Mouse (Mus musculus): Measurements from ENCODE around the gene Pde10a. TPM values are rescaled to one million over a fixed set of nuclear protein-coding genes. Genes with fewer than 3 reads are reported as not detected.

The Pde10a gene
- polyA plus RNA-seq, 1 experiment from 2014 or later, result 7.2 TPM

DNA sequence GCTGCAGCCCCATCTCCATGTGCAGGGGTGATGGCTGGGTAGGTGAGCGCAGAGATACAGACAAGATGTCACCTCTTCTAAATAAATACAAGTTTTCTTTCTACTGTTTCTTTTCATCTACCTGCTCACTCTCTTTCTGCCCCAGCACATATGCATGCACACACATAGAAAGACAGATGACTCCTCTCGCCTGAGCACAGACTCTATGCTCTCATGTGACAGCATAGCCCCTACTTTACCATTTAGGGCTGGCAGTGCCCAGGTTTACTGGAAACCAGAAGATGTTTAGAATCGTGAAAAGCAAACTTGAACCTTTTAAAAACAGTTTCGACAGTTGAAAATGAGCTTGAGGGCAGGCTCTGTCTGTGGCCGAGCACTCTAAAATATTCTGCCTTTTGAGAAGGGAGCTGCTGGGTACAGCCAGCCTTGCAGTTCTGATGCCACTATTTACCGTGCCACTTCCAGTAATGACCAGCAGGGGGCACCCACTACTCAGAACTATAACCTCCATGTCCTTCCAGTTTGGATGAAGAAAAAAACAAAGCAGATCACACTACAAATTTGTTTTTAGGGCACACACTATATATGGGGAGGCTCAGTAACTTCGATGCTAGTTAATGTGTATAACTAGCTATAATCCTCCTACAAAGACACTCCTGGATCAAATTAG is 88.8 kb downstream of the Pde10a start:
- DNase-seq (ENCODE audit: low spot score), result peak; percentile 83
- WGBS, result 40% methylated on average over 7 of the region's 7 CpGs

DNA sequence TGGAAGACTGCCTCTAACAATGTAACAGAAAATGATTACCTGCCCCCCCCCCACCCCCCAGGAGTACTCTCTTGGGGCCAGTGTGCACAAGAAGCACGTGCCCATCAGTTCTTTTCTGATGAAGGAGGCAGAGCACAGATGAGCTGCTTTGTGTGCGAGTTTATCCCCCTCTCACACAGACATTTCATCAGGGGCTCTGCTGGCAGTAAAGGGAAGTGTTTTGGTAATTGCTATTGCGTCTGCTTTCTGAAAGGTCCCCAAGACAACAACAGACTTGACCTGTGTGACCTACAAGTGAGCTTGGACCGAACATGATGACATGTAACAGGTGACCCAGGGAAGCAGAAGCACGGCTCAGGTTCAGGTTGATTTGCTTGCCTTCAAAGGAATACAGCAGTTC is 95.2 kb downstream of the Pde10a start:
- DNase-seq (ENCODE audit: low spot score), result no peak

More for the DNA sequence above, 88.8 kb downstream of the Pde10a start:
- H3K27me3 ChIP-seq (ENCODE audit: insufficient read depth, poor library complexity, severe bottlenecking), result no peaks in the 10 kb centered on the region
- no peaks in the 10 kb centered on the region for H3K36me3 ChIP-seq
- H3K27ac ChIP-seq, result no peak overlapping the region
- no peak overlapping the region for H3K4me3 ChIP-seq
- H3K4me1 ChIP-seq (replicated peaks), result no peaks in the 10 kb centered on the region
- no peaks in the 10 kb centered on the region for H3K9me3 ChIP-seq

DNA sequence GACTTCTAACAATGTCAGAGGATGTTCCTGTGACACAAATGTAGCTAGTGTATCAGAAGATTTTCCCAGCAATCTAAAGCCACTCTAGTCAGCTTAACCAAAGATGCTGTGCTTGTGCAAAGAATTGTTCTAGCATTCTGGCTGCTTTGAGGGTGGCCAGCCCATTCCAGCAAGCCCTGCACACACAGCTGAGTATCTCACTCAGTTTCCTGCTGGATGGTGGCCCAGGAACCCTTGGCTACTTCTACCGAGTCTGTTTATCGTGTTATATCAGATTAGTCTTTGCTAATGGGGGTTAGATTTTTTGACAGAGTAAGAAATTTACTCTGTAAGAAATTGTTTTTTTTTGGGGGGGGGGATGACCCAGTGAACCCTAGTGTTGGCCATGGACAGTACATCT is 95.9 kb downstream of the Pde10a start:
- H3K4me3 ChIP-seq, result no peak overlapping the region
- no peak overlapping the region for H3K27ac ChIP-seq
- H3K36me3 ChIP-seq, result no peaks in the 10 kb centered on the region
- H3K27me3 ChIP-seq (ENCODE audit: insufficient read depth, poor library complexity, severe bottlenecking), result no peaks in the 10 kb centered on the region
- DNase-seq (ENCODE audit: low spot score), result no peak
- H3K9me3 ChIP-seq, result no peaks in the 10 kb centered on the region
- H3K4me1 ChIP-seq (replicated peaks), result peaks cover 18% of the 10 kb centered on the region
- WGBS, result 82% methylated on average over 2 of the region's 2 CpGs

More for the DNA sequence above, 95.2 kb downstream of the Pde10a start:
- 50% methylated on average over 5 of the region's 5 CpGs for WGBS
- Histone ChIP-seq H3K4me3 (no peak overlapping the region), H3K9me3 (no peaks in the 10 kb centered on the region), H3K27me3 (ENCODE audit: insufficient read depth, poor library complexity, severe bottlenecking) (no peaks in the 10 kb centered on the region), H3K4me1 (replicated peaks) (peaks cover 18% of the 10 kb centered on the region), H3K27ac (no peak overlapping the region), H3K36me3 (no peaks in the 10 kb centered on the region)

DNA sequence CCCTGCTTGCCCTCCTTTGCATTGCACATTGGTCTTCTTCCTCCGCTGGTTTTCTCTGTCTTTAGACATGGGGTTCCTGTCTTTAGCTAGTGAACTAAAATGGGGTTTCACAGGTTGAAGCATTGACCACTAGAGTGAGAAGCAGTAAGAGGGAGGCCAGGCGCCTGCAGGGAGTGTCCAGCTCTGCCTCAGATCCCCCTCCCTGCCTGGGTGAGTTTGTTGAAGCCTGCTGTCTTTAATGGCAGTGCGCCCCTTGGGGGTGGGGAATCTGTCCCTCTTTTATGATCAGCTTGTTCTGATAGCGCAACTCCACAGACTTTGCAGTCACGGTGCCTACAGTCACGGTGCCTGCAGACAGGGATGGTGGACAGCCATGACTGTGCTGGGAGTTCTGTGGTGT is 96.7 kb downstream of the Pde10a start:
- H3K27ac ChIP-seq, result peak overlapping the region; percentile 57; the same call in 1 of the 2 replicates
- H3K9me3 ChIP-seq, result no peaks in the 10 kb centered on the region
- DNase-seq (ENCODE audit: low spot score), result no peak
- H3K36me3 ChIP-seq, result no peaks in the 10 kb centered on the region
- WGBS, result 55% methylated on average over 6 of the region's 6 CpGs
- H3K4me3 ChIP-seq, result no peak overlapping the region
- peaks cover 18% of the 10 kb centered on the region for H3K4me1 ChIP-seq (replicated peaks)
- no peaks in the 10 kb centered on the region for H3K27me3 ChIP-seq (ENCODE audit: insufficient read depth, poor library complexity, severe bottlenecking)

DNA sequence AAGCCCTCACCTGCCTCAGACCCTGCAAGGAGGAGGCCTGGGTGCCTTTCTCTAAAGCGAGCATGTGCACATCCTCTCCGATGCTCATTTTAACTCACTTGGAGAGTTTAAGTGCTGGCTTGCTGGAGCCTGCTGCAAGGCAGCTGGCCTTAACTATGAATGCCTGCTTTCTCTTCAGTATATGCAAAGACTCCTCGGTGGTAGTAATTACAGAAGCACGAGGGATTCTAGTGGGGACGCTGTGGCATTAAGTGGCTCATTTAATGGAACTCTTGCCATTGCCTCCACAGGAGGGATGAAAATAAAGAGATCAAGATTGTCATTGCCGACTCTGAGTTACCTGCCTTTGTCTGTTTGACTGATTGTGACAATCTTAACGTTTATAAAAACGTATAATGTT is 101.2 kb downstream of the Pde10a start:
- Histone ChIP-seq H3K4me1 (replicated peaks) (peaks cover 14% of the 10 kb centered on the region), H3K36me3 (no peaks in the 10 kb centered on the region), H3K9me3 (no peaks in the 10 kb centered on the region), H3K4me3 (no peak overlapping the region), H3K27me3 (ENCODE audit: insufficient read depth, poor library complexity, severe bottlenecking) (peaks cover 9% of the 10 kb centered on the region; the same call in 1 of the 2 replicates), H3K27ac (no peak overlapping the region)
- DNase-seq (ENCODE audit: low spot score), result no peak
- WGBS, result 76% methylated on average over 8 of the region's 8 CpGs

DNA sequence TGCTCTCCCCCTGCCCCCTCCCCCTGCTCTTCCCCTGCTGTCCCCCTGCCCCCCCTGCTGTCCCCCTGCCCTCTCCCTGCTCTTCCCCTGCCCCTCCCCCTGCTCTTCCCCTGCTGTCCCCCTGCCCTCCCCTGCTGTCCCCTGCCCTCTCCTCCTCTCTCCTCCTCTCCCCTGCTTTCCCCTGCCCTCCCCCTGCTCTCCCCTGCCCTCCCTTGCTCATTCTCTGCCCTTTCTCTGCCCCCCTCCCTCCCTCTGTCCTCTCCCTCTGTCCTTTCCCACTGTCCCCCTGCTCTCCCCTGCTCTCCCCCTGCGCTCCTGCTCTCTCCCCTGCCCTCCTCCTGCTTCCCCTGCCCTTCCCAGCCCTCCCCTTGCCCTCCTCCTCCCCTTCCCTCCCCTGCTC is 106.5 kb downstream of the Pde10a start:
- Histone ChIP-seq H3K27me3 (ENCODE audit: insufficient read depth, poor library complexity, severe bottlenecking) (peaks cover 11% of the 10 kb centered on the region), H3K27ac (no peak overlapping the region), H3K36me3 (no peaks in the 10 kb centered on the region), H3K9me3 (no peaks in the 10 kb centered on the region), H3K4me3 (no peak overlapping the region), H3K4me1 (replicated peaks) (peaks cover 31% of the 10 kb centered on the region)
- no peak for DNase-seq (ENCODE audit: low spot score)
- WGBS, result 58% methylated on average over 1 of the region's 1 CpGs

DNA sequence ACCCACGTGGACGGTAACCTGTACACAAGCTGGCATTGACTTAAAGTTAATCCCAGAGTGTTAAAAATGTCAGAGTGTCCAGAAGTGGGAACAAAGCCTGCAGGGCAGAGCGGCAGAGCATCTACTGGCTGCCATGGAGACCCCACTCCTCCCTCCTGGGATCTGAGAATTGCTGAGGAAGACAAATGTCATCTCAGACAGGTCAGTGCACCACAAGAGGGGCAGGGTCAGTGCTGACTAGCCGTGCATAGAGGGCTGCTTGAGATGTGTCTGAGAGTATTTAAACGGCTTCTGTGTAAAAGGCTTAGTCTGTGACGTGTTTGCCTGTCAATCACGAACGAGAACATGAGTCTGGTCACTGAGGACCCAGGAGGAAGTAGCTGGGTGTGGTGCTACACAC is 108.4 kb downstream of the Pde10a start:
- H3K27ac ChIP-seq, result peak overlapping the region; percentile 26; the same call in 1 of the 2 replicates
- WGBS, result 36% methylated on average over 8 of the region's 8 CpGs
- no peaks in the 10 kb centered on the region for H3K36me3 ChIP-seq
- DNase-seq (ENCODE audit: low spot score), result peak; percentile 53
- H3K27me3 ChIP-seq (ENCODE audit: insufficient read depth, poor library complexity, severe bottlenecking), result peaks cover 11% of the 10 kb centered on the region
- no peak overlapping the region for H3K4me3 ChIP-seq
- H3K9me3 ChIP-seq, result no peaks in the 10 kb centered on the region
- peaks cover 34% of the 10 kb centered on the region for H3K4me1 ChIP-seq (replicated peaks)

DNA sequence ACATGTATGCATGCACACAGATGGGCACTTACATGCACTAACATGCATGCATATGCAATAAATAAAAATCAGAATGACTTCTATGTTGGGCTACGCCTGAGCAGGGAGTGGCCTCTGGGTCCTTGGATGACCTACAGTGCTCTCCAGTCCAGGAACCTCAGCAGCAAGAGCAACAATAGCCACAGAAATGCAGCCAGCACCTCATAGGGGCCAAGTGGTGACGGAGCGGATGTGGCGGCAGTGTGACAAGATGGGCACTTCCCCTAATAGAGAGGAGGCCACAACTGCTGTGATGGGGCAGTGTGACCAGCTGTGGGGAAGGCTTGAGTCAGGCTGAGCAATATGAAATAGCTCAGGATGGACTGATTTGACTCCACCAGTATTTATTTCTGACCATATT is 109.3 kb downstream of the Pde10a start:
- H3K9me3 ChIP-seq, result no peaks in the 10 kb centered on the region

DNA sequence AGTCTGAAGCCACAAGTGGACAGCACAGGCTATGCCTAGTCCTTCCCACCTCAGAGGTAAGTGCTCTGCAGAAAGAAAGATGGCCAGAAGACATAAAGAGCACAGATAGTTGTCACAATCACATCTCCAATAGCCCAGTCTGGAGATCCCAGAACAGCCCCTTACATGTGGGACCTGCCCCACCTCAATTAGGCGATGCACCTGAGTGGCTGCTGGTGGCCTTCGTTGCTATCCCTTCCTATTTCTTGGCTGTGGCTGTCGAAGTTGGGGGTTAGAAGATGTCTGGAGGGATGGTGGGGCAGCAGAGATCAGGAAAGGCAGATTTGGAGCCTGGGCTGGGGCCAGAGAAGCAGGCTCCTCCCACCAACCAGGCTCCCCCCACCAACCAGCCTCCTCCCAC is 111.1 kb downstream of the Pde10a start:
- 67% methylated on average over 3 of the region's 3 CpGs for WGBS
- H3K4me3 ChIP-seq, result no peak overlapping the region
- peaks cover 33% of the 10 kb centered on the region for H3K4me1 ChIP-seq (replicated peaks)
- no peaks in the 10 kb centered on the region for H3K36me3 ChIP-seq
- H3K27ac ChIP-seq, result no peak overlapping the region
- no peaks in the 10 kb centered on the region for H3K9me3 ChIP-seq
- peaks cover 4% of the 10 kb centered on the region; the same call in 1 of the 2 replicates for H3K27me3 ChIP-seq (ENCODE audit: insufficient read depth, poor library complexity, severe bottlenecking)
- DNase-seq (ENCODE audit: low spot score), result no peak

More for the DNA sequence above, 109.3 kb downstream of the Pde10a start:
- Histone ChIP-seq H3K36me3 (no peaks in the 10 kb centered on the region), H3K27ac (no peak overlapping the region), H3K4me1 (replicated peaks) (peaks cover 34% of the 10 kb centered on the region), H3K4me3 (no peak overlapping the region), H3K27me3 (ENCODE audit: insufficient read depth, poor library complexity, severe bottlenecking) (peaks cover 11% of the 10 kb centered on the region)
- WGBS, result 88% methylated on average over 4 of the region's 4 CpGs
- DNase-seq (ENCODE audit: low spot score), result no peak

DNA sequence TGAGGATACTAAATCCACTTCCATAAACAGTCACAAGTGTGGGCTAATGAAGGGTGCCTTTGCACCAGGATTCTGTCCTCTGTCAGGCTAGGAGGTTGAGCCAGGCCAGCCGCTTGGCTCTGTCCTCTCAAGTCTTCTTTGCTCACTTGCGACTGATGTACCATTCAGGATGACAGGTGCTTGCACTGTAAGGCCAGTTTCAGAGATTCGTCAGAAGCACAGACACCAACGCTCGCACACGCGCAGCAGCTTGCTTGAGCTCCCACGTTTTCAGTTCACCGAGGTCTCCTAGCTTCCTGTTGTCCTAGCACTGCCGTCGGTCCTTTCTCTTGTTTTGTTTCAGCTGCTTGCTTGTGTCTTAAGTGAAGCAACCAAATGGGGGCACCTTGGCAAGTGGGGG is 111.5 kb downstream of the Pde10a start:
- no peaks in the 10 kb centered on the region; the same call in 1 of the 2 replicates for H3K27me3 ChIP-seq (ENCODE audit: insufficient read depth, poor library complexity, severe bottlenecking)
- H3K9me3 ChIP-seq, result no peaks in the 10 kb centered on the region
- H3K36me3 ChIP-seq, result no peaks in the 10 kb centered on the region
- 84% methylated on average over 11 of the region's 11 CpGs for WGBS
- DNase-seq (ENCODE audit: low spot score), result no peak
- no peak overlapping the region for H3K4me3 ChIP-seq
- peaks cover 28% of the 10 kb centered on the region for H3K4me1 ChIP-seq (replicated peaks)
- H3K27ac ChIP-seq, result no peak overlapping the region

DNA sequence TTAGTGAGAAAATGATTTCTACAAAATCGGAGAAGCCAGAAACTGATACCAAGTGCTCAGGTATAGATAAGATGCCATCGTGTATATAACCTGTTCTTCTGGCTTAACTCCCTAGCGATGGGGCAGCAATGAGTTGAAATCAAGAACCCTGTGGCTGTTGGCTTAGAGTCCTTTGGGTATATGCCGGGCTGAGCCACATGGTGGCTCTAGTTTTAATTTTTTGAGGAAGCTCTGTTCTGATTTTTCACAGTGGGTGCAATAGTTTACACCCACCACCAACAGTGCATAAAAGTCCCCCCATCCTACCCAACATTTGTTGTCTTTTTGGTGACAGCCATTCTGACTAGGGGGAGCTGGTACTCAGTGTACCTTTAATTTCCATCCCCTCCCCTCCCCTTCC is 112.0 kb downstream of the Pde10a start:
- Histone ChIP-seq H3K36me3 (no peaks in the 10 kb centered on the region), H3K9me3 (no peaks in the 10 kb centered on the region), H3K4me3 (no peak overlapping the region), H3K27me3 (ENCODE audit: insufficient read depth, poor library complexity, severe bottlenecking) (no peaks in the 10 kb centered on the region; the same call in 1 of the 2 replicates), H3K4me1 (replicated peaks) (peaks cover 23% of the 10 kb centered on the region), H3K27ac (no peak overlapping the region)
- 72% methylated on average over 4 of the region's 4 CpGs for WGBS
- no peak for DNase-seq (ENCODE audit: low spot score)

DNA sequence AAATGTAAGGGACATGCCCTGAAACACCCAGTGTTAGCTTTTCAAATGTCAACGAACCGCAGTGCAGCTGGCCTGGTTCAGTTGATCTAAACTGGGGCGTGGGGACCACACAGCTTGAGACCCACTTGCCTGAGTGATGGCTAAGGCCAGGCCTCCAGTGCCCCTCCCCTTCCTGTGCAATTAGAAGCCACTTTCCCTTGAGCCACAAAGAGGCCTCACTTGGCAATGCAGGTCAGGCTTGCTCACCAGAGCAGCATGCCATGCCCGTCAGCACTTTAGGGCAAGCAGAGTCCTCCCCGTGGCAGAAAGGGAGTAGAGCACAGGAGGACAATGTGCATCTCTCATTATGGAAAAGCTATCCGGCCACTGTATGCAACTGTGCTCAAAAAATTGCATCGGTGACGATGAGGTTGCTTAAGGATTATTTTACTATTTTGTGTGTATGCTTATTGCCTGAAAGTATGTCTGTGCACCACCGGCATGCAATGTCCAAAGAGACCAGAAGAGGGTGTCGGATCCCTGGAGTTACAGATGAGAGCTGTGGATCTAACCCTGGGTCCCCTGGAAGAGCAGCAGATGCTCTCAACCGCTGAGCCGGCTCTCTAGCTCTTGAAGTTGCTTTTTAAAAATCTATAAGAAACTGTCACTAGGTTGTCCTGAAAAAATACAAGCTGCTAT is 114.7 kb downstream of the Pde10a start:
- Histone ChIP-seq H3K36me3 (no peaks in the 10 kb centered on the region), H3K4me3 (no peak overlapping the region), H3K9me3 (no peaks in the 10 kb centered on the region), H3K4me1 (replicated peaks) (peaks cover 3% of the 10 kb centered on the region), H3K27ac (no peak overlapping the region), H3K27me3 (ENCODE audit: insufficient read depth, poor library complexity, severe bottlenecking) (peaks cover 2% of the 10 kb centered on the region; the same call in 1 of the 2 replicates)
- DNase-seq (ENCODE audit: low spot score), result no peak
- 81% methylated on average over 12 of the region's 12 CpGs for WGBS

DNA sequence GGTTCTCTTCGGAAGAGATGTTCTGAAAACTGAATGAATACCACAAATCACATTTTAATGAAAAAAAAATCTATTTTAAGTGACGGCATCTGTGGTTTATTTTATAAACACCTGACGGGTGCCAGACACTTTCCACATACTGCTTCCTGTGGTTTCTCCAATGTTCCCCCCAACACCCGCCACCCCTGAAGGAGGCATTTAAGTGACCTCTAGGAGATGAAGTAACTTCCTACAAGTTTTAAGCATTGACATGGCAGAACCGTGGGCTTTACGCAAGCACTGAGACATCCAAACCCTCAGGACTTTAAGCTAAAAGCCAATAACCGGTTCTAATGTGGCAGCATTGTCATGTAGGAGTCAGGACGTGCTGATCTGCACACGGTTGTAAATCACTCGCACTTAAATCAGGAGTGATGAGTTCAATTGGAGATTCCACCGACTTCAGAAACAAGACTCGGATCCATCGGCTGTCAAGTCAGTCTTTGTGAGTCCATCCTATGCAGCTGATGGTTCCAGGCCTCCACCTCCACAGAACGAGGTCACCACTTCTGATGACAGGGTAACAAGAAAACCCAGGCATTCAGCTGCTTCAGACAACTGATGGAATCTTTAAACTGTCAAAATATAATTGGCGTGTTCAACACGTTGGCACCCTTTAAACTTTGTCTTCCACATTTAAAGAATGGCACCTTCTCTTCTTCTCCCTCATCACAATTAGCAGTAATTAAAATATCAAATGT is 115.7 kb downstream of the Pde10a start:
- no peak overlapping the region for H3K4me3 ChIP-seq
- DNase-seq (ENCODE audit: low spot score), result no peak
- H3K4me1 ChIP-seq (replicated peaks), result peaks cover 3% of the 10 kb centered on the region
- no peak overlapping the region for H3K27ac ChIP-seq
- no peaks in the 10 kb centered on the region for H3K9me3 ChIP-seq
- WGBS, result 88% methylated on average over 16 of the region's 16 CpGs
- H3K27me3 ChIP-seq (ENCODE audit: insufficient read depth, poor library complexity, severe bottlenecking), result peaks cover 4% of the 10 kb centered on the region; the same call in 1 of the 2 replicates
- H3K36me3 ChIP-seq, result no peaks in the 10 kb centered on the region
